Mouse (Mus musculus): Measurements from ENCODE around the gene Pde3a.

The Pde3a gene

DNA sequence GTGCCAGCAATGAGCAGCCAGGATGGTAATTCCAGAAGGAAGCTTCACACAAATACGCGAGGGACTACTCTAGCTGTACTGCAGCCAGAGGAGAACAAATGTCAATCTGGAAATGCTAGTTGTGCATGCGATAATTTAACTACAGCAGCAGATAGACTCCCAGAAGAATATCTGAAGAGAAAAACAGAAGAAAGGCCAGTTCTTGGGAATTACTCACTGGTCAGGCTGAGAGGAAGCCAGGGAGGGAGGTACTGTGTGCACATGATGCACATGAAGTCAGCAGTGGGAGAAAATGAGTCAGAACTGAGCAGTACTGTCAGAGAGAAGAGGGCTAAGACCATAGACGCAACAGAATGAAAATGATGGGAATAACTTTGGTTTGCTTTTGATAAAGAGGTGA is 159.7 kb downstream of the Pde3a start:
- no peak for DNase-seq

- no peak for DNase-seq
Measured at GRCm38 (mm10) chr6:141410836-141411235, 161.8 kb downstream of the Pde3a start.

DNA sequence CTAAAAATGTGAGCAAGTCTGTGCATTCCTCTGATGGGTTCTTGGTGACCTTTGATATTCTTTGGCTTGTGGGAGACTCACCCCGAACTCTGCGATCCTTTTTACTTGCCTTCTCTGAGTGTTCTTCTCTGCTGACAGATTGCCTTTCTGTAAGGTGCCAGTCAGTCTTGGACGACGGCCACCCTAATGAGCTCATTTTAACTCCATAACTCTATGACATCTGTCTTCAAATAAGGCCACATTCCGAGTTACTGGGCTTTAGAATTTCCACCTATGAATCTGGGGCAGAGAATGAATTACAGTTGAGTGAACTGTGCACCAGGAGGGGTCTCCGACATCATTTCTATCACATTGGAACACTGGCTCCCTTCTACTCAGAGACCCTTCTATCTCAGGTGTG is 176.0 kb downstream of the Pde3a start:
- no peak for DNase-seq

GRCm38 (mm10) chr6:141428587-141428986 is 179.5 kb downstream of the Pde3a start:
- DNase-seq, result no peak

DNA sequence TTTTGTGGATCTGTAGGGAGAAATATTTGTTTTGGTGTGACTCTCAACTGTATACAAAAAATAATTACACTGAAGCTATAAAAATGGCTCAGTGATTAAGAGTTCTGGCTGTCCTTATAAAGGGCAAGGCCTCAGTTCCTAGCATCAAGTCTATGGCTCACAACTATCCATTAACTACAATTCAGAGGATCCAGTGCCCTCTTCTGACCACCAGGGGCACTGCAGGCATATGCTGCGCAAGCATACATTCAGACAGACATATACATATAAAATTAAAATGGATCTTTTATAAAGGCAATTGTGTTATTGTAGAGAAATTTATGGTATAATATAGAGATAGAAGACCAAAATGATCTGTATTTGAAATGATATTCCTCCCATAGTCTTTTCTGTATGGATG is 181.1 kb downstream of the Pde3a start:
- DNase-seq, result peak; percentile 27 to 32

- DNase-seq, result no peak
Measured at GRCm38 (mm10) chr6:141432271-141432974, 183.4 kb downstream of the Pde3a start.

- DNase-seq, result peak; percentile 31 to 50
Measured at GRCm38 (mm10) chr6:141433917-141434756, 185.1 kb downstream of the Pde3a start.

DNA sequence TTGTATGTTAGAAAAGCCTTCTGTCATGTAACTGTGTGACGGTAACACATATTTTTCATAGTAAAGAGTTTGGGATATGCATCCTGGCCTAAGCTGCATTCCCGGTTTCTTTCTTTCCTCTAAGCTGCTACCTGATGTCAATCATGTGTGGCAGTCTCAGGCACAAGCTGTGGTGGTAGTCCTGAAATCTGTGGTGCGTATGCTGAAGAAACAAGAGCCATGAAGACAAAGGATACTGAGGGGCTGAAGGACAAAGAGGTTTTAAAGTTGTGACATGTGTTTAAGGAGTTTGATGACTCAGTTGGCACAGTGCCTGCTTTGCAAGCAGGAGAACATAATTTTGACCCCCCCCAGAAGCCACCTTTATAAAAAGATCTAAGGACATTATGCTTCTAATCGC is 186.1 kb downstream of the Pde3a start:
- DNase-seq, result no peak

DNA sequence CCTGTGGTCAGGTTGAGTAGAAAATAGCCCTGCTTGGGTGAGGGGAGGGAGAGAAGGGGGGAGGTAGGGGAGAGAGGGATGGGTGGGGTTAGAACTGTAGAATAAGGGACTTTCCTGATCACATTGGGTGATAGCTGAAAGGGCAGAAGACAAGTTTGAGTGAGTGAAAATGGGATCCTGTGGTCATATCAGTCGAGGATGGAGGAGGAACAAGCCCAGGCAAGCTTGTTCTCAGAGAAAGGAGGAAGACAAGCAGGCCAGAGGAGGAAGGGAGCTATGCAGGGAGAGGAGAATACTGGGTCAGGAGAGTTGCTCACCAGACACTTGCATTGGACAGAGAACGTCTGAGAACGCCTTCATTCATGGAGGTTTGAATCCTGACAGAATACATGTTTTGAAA is 190.9 kb downstream of the Pde3a start:
- no peak for DNase-seq

- DNase-seq, result peak; percentile 82 to 86
Measured at GRCm38 (mm10) chr6:141447547-141447946, 198.5 kb downstream of the Pde3a start.

- DNase-seq, result no peak
Measured at GRCm38 (mm10) chr6:141448886-141449285, 199.8 kb downstream of the Pde3a start.

DNA sequence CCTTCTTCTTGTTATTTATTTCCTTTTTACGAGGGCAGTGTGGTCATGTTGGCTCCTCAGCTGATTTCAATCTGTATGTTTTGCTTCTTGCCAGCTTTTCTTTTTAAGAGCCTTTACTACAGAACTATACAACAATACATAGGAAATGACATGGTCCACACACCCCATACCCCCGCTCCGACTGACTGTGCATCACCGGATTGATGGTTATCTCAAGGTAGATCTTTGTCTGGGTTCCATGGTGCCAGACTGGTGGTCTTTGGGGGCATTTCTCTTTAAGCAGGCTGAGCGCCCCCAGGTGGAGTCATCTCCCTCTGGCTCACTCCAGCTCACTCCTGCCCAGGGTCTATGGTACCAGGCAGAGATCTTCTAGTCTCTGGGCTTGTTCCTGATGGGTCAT is 206.3 kb downstream of the Pde3a start:
- DNase-seq, result no peak

DNA sequence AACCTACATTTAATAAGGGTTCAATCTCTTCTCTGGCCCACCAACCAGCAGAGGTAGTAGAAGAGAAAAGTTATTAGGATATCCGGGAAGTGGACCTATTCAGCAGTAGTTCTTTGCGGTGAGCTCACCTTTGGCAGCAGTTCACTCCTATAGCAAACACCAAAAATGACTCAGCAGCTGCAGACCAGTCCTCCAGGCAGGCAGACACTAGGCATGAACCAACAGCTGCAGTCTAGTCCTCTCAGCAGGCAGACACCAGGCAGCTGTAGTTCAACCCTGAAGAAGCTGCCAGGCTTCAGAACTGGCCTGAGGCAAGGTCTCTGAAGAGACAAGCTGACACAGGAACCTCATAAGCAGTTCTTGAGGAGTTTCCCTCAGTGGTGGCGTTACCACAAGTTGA is 207.5 kb downstream of the Pde3a start:
- no peak for DNase-seq

DNA sequence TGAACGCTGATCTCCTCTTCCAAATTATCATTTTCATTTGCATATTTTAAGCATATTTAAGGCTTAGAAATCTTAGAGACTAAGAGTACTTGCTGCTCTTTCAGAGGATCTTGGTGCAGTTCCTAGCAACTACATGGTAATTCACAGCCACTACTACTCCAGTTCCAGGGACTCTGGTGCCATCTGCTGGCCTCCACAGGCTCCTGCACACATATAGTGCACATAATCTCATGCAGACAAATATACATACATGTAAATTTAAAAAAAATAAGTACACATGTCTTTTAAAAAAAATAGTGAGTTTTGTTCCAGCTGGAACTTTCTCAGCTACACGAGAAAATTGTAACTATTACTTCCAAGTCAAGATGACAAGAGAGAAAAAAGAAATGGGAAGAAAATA is 221.2 kb downstream of the Pde3a start:
- no peak for DNase-seq

GRCm38 (mm10) chr6:141474223-141474622 is 225.2 kb downstream of the Pde3a start:
- no peak for DNase-seq

DNA sequence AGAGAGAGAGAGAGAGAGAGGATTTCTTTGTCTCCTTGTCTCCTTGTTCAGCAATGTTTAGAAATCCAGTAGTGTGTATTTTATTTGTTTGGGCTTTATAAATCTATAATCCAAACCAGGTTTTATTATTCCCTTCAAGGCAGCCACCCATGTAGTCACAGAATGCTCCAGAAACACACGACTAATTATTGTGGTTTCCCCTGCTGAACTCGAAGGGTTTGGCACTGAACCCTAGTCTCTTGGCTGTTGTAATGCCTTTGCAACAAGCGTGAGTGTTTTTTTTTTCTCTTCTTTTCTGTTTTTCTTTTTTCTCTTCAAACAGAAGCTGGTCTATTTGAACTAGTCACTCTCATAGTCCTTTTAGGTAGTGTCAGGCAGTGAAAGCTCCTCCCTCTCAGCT is 225.6 kb downstream of the Pde3a start:
- peak in 1 of 2 experiments; percentile 10 for DNase-seq

GRCm38 (mm10) chr6:141485302-141486021 is 236.4 kb downstream of the Pde3a start:
- peak; percentile 59 to 68 for DNase-seq

- DNase-seq, result no peak
Measured at GRCm38 (mm10) chr6:141487266-141487665, 238.2 kb downstream of the Pde3a start.

- peak; percentile 83 to 85 for DNase-seq
Measured at GRCm38 (mm10) chr6:141488619-141489018, 239.6 kb downstream of the Pde3a start.

DNA sequence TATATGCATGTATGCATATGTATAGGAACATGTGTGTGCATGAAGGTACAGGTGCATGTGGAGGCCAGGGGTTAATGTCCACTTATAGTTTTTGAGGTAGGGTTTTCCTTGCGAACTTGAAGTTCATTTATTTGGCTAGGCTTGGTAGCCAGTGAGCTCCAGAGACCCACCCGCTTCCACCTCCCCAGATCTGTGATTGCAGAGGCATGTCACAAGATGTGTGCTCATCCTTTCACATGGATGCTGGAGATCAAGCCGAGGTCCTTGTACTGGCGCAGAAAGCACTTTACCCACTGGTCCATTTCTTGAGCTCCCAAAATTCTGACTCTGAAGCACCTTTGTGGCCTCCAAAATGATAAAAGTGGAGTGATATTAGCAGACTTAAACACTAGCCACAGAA is 245.8 kb downstream of the Pde3a start:
- DNase-seq, result no peak

GRCm38 (mm10) chr6:141495634-141496418 is 246.8 kb downstream of the Pde3a start:
- no peak for DNase-seq

GRCm38 (mm10) chr6:141499511-141499910 is 250.4 kb downstream of the Pde3a start:
- no peak for DNase-seq

DNA sequence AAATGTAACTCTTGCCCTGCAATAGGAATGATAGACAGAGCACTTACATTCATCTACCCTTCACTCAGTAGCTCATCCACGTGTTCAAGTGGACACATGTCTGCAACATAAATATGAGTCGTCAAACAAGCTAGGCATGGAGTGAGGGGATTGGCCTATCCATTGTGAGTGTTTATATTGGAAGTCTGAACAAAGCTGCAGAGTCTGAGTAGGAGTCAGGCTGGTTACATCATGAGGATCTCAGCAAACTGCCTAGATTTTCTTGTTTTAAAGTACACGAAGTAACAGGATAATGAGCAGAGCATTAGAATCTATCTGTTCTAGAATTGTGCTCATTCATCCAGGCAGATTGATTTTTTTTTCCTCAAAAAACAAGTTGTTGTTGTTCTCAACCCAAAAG is 252.1 kb downstream of the Pde3a start:
- no peak for DNase-seq
